Mouse (Mus musculus): ENCODE results near the gene Tpbpa. TPM values are rescaled to one million over a fixed set of nuclear protein-coding genes. Genes with fewer than 3 reads are reported as not detected.
A peak's percentile ranks its signal among the peaks of the same experiment; 100 is the strongest.
"Not testable (repeated sequence)": the region's sequence is repeated elsewhere in the genome, so short reads cannot be mapped to it uniquely, and the experiment has no call there.

Tpbpa gene
- not detected in 2 replicates for polyA plus RNA-seq (2015; fragmentation: Nextera tagmentation; extraction: Ambion mirVana)

DNA sequence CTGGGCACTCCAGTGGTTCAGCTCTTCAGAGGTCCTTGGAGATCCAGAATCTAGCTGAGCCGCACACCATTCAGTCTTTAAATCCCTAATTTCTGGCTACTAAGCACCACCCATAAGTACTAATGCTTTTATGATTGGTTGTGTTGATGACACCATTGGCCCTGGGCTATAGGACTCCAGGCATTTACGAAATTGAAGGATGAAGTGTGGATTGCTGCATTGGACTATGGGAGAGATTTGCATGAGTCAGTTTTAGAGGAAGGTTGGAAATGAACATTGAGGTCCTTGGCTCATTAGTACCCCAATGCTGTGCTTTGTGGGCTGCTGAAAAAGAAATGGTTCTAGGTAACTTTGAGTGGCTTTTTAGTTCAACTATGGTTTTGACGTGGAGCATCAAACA lies at the start of gene Tpbpa:
Gene Tpbpa, minus strand, starts transcription at position 101 of the 400 bp plus-strand sequence.
- H3K9ac ChIP-seq (ENCODE audit: low read length); H3K9me3 ChIP-seq (ENCODE audit: control insufficient read depth, low read length); ATAC-seq (ENCODE audit: low read depth); H3K4me1 ChIP-seq (replicated peaks; ENCODE audit: control insufficient read depth, insufficient read depth, low read length); H3K27ac ChIP-seq (ENCODE audit: low read length); H3K27me3 ChIP-seq (ENCODE audit: control insufficient read depth, insufficient read depth, low read depth, low read length); H3K4me2 ChIP-seq (ENCODE audit: low read depth, low read length); H3K4me3 ChIP-seq (ENCODE audit: low read length); H3K36me3 ChIP-seq (ENCODE audit: control insufficient read depth, insufficient read depth, low read length): not testable (repeated sequence)
- 66% methylated on average over 3 of the region's 3 CpGs for WGBS

- H3K9me3 ChIP-seq (ENCODE audit: control insufficient read depth, low read length); H3K9ac ChIP-seq (ENCODE audit: low read length); H3K27me3 ChIP-seq (ENCODE audit: control insufficient read depth, insufficient read depth, low read depth, low read length); ATAC-seq (ENCODE audit: low read depth); H3K27ac ChIP-seq (ENCODE audit: low read length); H3K4me2 ChIP-seq (ENCODE audit: low read depth, low read length); H3K36me3 ChIP-seq (ENCODE audit: control insufficient read depth, insufficient read depth, low read length); H3K4me3 ChIP-seq (ENCODE audit: low read length); H3K4me1 ChIP-seq (replicated peaks; ENCODE audit: control insufficient read depth, insufficient read depth, low read length): not testable (repeated sequence)
- WGBS = 71% methylated on average over 4 of the region's 5 CpGs
These were observed 45.1 kb upstream of the Tpbpa start for GRCm38 (mm10) chr13:60986915-60987314.

DNA sequence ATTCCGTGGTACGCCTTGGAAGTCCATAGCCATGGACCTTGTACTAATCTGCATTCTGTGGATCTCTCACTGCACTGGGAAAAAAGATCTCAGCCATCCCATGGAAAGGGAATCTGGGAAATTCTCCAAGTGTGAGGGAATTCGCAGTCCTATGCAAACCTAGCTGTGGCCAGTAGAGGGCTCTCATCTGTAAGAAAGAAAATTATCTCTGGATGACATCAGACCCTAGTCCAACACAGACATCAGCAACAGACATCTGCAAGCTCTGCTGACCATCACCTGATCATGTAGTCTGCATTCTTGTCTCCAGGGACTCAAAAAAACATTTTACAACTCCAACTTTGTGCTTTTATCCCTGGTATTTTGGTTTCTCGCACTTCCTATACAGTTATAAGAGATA lies 30.5 kb upstream of the Tpbpa start:
- H3K9ac ChIP-seq (ENCODE audit: low read length); H3K36me3 ChIP-seq (ENCODE audit: control insufficient read depth, insufficient read depth, low read length); H3K4me1 ChIP-seq (replicated peaks; ENCODE audit: control insufficient read depth, insufficient read depth, low read length); H3K9me3 ChIP-seq (ENCODE audit: control insufficient read depth, low read length); H3K4me2 ChIP-seq (ENCODE audit: low read depth, low read length); ATAC-seq (ENCODE audit: low read depth); H3K27me3 ChIP-seq (ENCODE audit: control insufficient read depth, insufficient read depth, low read depth, low read length); H3K27ac ChIP-seq (ENCODE audit: low read length); H3K4me3 ChIP-seq (ENCODE audit: low read length): not testable (repeated sequence)
- 70% methylated on average over 4 of the region's 4 CpGs for WGBS

GRCm38 (mm10) chr13:60963985-60964384 lies 22.2 kb upstream of the Tpbpa start:
- H3K9me3 ChIP-seq (ENCODE audit: control insufficient read depth, low read length); H3K27me3 ChIP-seq (ENCODE audit: control insufficient read depth, insufficient read depth, low read depth, low read length); H3K4me2 ChIP-seq (ENCODE audit: low read depth, low read length); H3K4me3 ChIP-seq (ENCODE audit: low read length); H3K36me3 ChIP-seq (ENCODE audit: control insufficient read depth, insufficient read depth, low read length); ATAC-seq (ENCODE audit: low read depth); H3K27ac ChIP-seq (ENCODE audit: low read length); H3K4me1 ChIP-seq (replicated peaks; ENCODE audit: control insufficient read depth, insufficient read depth, low read length); H3K9ac ChIP-seq (ENCODE audit: low read length): not testable (repeated sequence)
- 19% methylated on average over 5 of the region's 5 CpGs for WGBS

DNA sequence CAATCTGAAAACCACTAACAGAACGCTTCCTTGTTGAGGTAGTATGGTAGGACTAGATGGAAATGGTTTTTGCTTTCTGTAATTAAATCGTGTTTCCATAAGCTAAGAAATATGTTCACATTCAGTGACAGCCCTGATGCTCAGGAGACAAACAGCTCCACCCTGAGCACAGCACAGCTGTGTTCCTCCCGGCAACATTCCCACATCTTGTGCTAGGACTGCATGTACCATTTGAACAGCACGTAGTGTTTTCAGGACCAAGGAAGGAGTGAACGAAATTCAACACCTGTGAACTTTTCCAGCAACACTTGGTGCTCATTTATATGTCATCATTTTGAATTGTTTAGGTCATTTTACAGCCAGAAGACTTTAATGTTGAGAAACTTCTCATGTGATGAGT lies 19.9 kb upstream of the Tpbpa start:
- H3K4me2 ChIP-seq (ENCODE audit: low read depth, low read length) = no peak overlapping the region
- no peak overlapping the region for H3K9ac ChIP-seq (ENCODE audit: low read length)
- H3K27me3 ChIP-seq (ENCODE audit: control insufficient read depth, insufficient read depth, low read depth, low read length) = no peaks in the 10 kb centered on the region
- no peak overlapping the region for H3K27ac ChIP-seq (ENCODE audit: low read length)
- no peak for ATAC-seq (ENCODE audit: low read depth)
- WGBS = 65% methylated on average over 5 of the region's 5 CpGs
- H3K4me1 ChIP-seq (replicated peaks; ENCODE audit: control insufficient read depth, insufficient read depth, low read length) = no peaks in the 10 kb centered on the region
- peaks cover 2% of the 10 kb centered on the region; the same call in 1 of the 2 replicates for H3K9me3 ChIP-seq (ENCODE audit: control insufficient read depth, low read length)
- H3K4me3 ChIP-seq (ENCODE audit: low read length) = no peak overlapping the region
- H3K36me3 ChIP-seq (ENCODE audit: control insufficient read depth, insufficient read depth, low read length) = no peaks in the 10 kb centered on the region

GRCm38 (mm10) chr13:60936500-60936901 lies 5.3 kb downstream of the Tpbpa start, which contains the start of the genes Gm49391 and Ctla2a:
Gene Gm49391, minus strand, starts transcription at chr13:60936571.
Gene Ctla2a, minus strand, starts transcription at chr13:60936625.
- Histone ChIP-seq H3K4me2 (ENCODE audit: low read depth, low read length) (no peak within 1 kb of the TSS), H3K27me3 (ENCODE audit: control insufficient read depth, insufficient read depth, low read depth, low read length) (no peaks in the 10 kb centered on the region), H3K4me1 (replicated peaks; ENCODE audit: control insufficient read depth, insufficient read depth, low read length) (no peaks in the 10 kb centered on the region), H3K36me3 (ENCODE audit: control insufficient read depth, insufficient read depth, low read length) (no peaks in the 10 kb centered on the region), H3K9me3 (ENCODE audit: control insufficient read depth, low read length) (no peaks in the 10 kb centered on the region), H3K9ac (ENCODE audit: low read length) (no peak within 1 kb of the TSS), H3K4me3 (ENCODE audit: low read length) (no peak within 1 kb of the TSS), H3K27ac (ENCODE audit: low read length) (peak within 1 kb of the TSS; percentile 53)
- ATAC-seq (ENCODE audit: low read depth) = peak; percentile 95
- 51% methylated on average over 5 of the region's 5 CpGs for WGBS

GRCm38 (mm10) chr13:60935490-60935889 lies 6.3 kb downstream of the Tpbpa start, which contains the start of gene Gm49393:
Gene Gm49393, minus strand, starts transcription at chr13:60935590.
- H3K4me3 ChIP-seq (ENCODE audit: low read length) = not testable (repeated sequence)
- 64% methylated on average over 2 of the region's 2 CpGs for WGBS

GRCm38 (mm10) chr13:60904780-60905179 lies 37.0 kb downstream of the Tpbpa start, which contains the start of gene Tpbpb:
Gene Tpbpb, minus strand, starts transcription at chr13:60904880.
- H3K4me3 ChIP-seq (ENCODE audit: low read length); H3K27me3 ChIP-seq (ENCODE audit: control insufficient read depth, insufficient read depth, low read depth, low read length); ATAC-seq (ENCODE audit: low read depth); H3K27ac ChIP-seq (ENCODE audit: low read length); H3K9me3 ChIP-seq (ENCODE audit: control insufficient read depth, low read length); H3K4me2 ChIP-seq (ENCODE audit: low read depth, low read length); H3K4me1 ChIP-seq (replicated peaks; ENCODE audit: control insufficient read depth, insufficient read depth, low read length); H3K36me3 ChIP-seq (ENCODE audit: control insufficient read depth, insufficient read depth, low read length); H3K9ac ChIP-seq (ENCODE audit: low read length): not testable (repeated sequence)
- 78% methylated on average over 2 of the region's 2 CpGs for WGBS

More at GRCm38 (mm10) chr13:60935490-60935889, 6.3 kb downstream of the Tpbpa start, which contains the start of gene Gm49393:
- not testable (repeated sequence) for H3K9ac ChIP-seq (ENCODE audit: low read length); ATAC-seq (ENCODE audit: low read depth); H3K27me3 ChIP-seq (ENCODE audit: control insufficient read depth, insufficient read depth, low read depth, low read length); H3K27ac ChIP-seq (ENCODE audit: low read length); H3K4me1 ChIP-seq (replicated peaks; ENCODE audit: control insufficient read depth, insufficient read depth, low read length); H3K4me2 ChIP-seq (ENCODE audit: low read depth, low read length); H3K9me3 ChIP-seq (ENCODE audit: control insufficient read depth, low read length); H3K36me3 ChIP-seq (ENCODE audit: control insufficient read depth, insufficient read depth, low read length)

GRCm38 (mm10) chr13:60897328-60897727 lies 44.5 kb downstream of the Tpbpa start, which contains the start of gene Ctla2b:
Gene Ctla2b, minus strand, starts transcription at chr13:60897447.
- H3K9me3 ChIP-seq (ENCODE audit: control insufficient read depth, low read length) = no peaks in the 10 kb centered on the region; the same call in 1 of the 2 replicates
- H3K27ac ChIP-seq (ENCODE audit: low read length) = peak within 1 kb of the TSS; percentile 57

DNA sequence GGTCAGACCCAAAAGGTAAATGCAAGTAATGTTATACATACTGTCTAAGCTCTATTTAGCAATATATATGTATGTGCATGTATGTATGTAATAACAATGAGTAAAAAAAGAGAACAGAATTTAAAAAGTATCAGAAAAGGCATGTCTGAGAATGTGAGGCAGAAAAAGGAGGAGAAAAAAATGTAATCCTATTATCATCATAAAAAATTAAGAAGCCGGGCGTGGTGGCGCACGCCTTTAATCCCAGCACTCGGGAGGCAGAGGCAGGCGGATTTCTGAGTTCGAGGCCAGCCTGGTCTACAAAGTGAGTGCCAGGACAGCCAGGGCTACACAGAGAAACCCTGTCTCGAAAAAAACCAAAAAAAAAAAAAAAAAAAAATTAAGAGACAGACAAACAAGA lies 45.0 kb downstream of the Tpbpa start, which contains the start of gene Gm49392:
Gene Gm49392, minus strand, starts transcription at position 101 of the 400 bp plus-strand sequence.
- peak within 1 kb of the TSS; percentile 57 for H3K27ac ChIP-seq (ENCODE audit: low read length)
- H3K9ac ChIP-seq (ENCODE audit: low read length); H3K4me2 ChIP-seq (ENCODE audit: low read depth, low read length); H3K27me3 ChIP-seq (ENCODE audit: control insufficient read depth, insufficient read depth, low read depth, low read length); H3K36me3 ChIP-seq (ENCODE audit: control insufficient read depth, insufficient read depth, low read length); H3K4me1 ChIP-seq (replicated peaks; ENCODE audit: control insufficient read depth, insufficient read depth, low read length); H3K4me3 ChIP-seq (ENCODE audit: low read length); ATAC-seq (ENCODE audit: low read depth); H3K9me3 ChIP-seq (ENCODE audit: control insufficient read depth, low read length): not testable (repeated sequence)
- 73% methylated on average over 8 of the region's 8 CpGs for WGBS

More at GRCm38 (mm10) chr13:60897328-60897727, 44.5 kb downstream of the Tpbpa start, which contains the start of gene Ctla2b:
- H3K27me3 ChIP-seq (ENCODE audit: control insufficient read depth, insufficient read depth, low read depth, low read length) = no peaks in the 10 kb centered on the region
- no peaks in the 10 kb centered on the region for H3K4me1 ChIP-seq (replicated peaks; ENCODE audit: control insufficient read depth, insufficient read depth, low read length)
- no peak within 1 kb of the TSS for H3K4me2 ChIP-seq (ENCODE audit: low read depth, low read length)
- peak; percentile 92 for ATAC-seq (ENCODE audit: low read depth)
- no peak within 1 kb of the TSS for H3K4me3 ChIP-seq (ENCODE audit: low read length)
- WGBS = 66% methylated on average over 3 of the region's 3 CpGs
- no peak within 1 kb of the TSS for H3K9ac ChIP-seq (ENCODE audit: low read length)
- no peaks in the 10 kb centered on the region for H3K36me3 ChIP-seq (ENCODE audit: control insufficient read depth, insufficient read depth, low read length)
